Mouse (Mus musculus) mouse trophoblast stem cell (cell line): ENCODE measurements around the gene Tmem265.

Experiments
- in situ Hi-C, 2 experiments: fragments of 300-500 bp; cut with MseI, MboI; formaldehyde crosslinking; loops; 2 replicates in 1 of 2; 3 replicates in 1 of 2; pipeline ENCODE4 v1.15.1; 2025

Tmem265 gene

GRCm38 (mm10) chr7:127561340-127561858, at the start of gene Tmem265:
Gene Tmem265, plus strand, starts transcription at chr7:127561390.
- in situ Hi-C loops, result no loop called here

- in situ Hi-C loops, result no loop called here
Measured at GRCm38 (mm10) chr7:127511808-127512230, 49.4 kb upstream of the Tmem265 start, which contains the start of gene Srcap. Gene Srcap, plus strand, starts transcription at chr7:127511983.

- in situ Hi-C loops, result no loop called here
Measured at GRCm38 (mm10) chr7:127512231-127513015, 48.8 kb upstream of the Tmem265 start.

- in situ Hi-C loops, result no loop called here
Measured at GRCm38 (mm10) chr7:127513016-127513390, 48.2 kb upstream of the Tmem265 start.

- in situ Hi-C loops, result no loop called here
Measured at GRCm38 (mm10) chr7:127513781-127514180, 47.4 kb upstream of the Tmem265 start.

- in situ Hi-C loops, result no loop called here
Measured at GRCm38 (mm10) chr7:127515846-127516245, 45.3 kb upstream of the Tmem265 start.

GRCm38 (mm10) chr7:127516344-127516743, 44.8 kb upstream of the Tmem265 start:
- in situ Hi-C loops, result no loop called here

GRCm38 (mm10) chr7:127519284-127519683, 41.9 kb upstream of the Tmem265 start, which contains the start of gene Gm42715:
Gene Gm42715, plus strand, starts transcription at chr7:127519584.
- in situ Hi-C loops, result no loop called here

- in situ Hi-C loops, result no loop called here
Measured at GRCm38 (mm10) chr7:127541671-127542070, 19.5 kb upstream of the Tmem265 start.

GRCm38 (mm10) chr7:127549116-127549835, 11.9 kb upstream of the Tmem265 start:
- in situ Hi-C loops, result no loop called here

GRCm38 (mm10) chr7:127551558-127551957, 9.6 kb upstream of the Tmem265 start:
- in situ Hi-C loops, result no loop called here

GRCm38 (mm10) chr7:127560580-127560979, 610 bp upstream of the Tmem265 start:
- in situ Hi-C loops, result no loop called here

- in situ Hi-C loops, result no loop called here
Measured at GRCm38 (mm10) chr7:127564381-127565150, 3.4 kb downstream of the Tmem265 start.

- in situ Hi-C loops, result no loop called here
Measured at GRCm38 (mm10) chr7:127572895-127573471, 11.8 kb downstream of the Tmem265 start, which contains the start of gene Phkg2. Gene Phkg2, plus strand, starts transcription at chr7:127573340.

- in situ Hi-C loops, result no loop called here
Measured at GRCm38 (mm10) chr7:127573503-127574008, 12.4 kb downstream of the Tmem265 start.

GRCm38 (mm10) chr7:127574115-127574514, 12.9 kb downstream of the Tmem265 start:
- in situ Hi-C loops, result no loop called here

- in situ Hi-C loops, result no loop called here
Measured at GRCm38 (mm10) chr7:127583260-127583659, 22.1 kb downstream of the Tmem265 start.

- in situ Hi-C loops, result no loop called here
Measured at GRCm38 (mm10) chr7:127585031-127585430, 23.8 kb downstream of the Tmem265 start.

GRCm38 (mm10) chr7:127586149-127586548, 25.0 kb downstream of the Tmem265 start:
- in situ Hi-C loops, result no loop called here

- in situ Hi-C loops, result no loop called here
Measured at GRCm38 (mm10) chr7:127587196-127587595, 26.0 kb downstream of the Tmem265 start.
